Mouse (Mus musculus): ENCODE measurements around the gene Gltp.

Gene Gltp

DNA sequence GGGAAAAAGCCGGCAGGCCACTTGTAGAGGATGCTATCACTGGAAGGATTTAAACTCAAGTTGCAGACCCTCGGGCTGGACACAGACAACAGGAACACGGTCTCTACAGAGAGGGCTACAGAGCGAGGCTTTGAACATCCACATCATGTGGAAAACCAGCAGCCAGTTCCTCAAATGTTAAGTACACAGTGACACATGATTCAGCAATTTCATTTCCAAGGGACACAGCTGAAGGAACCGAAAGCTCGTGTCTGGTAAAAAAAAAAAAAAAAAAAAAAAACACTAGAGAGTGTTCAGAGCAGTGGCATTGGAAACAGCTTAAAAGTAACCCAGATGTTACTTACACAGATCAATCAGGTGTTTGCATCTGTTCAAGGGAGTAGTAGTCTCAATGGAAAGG lies 29.8 kb downstream of the Gltp start:
- CTCF ChIA-PET = no interaction called here

DNA sequence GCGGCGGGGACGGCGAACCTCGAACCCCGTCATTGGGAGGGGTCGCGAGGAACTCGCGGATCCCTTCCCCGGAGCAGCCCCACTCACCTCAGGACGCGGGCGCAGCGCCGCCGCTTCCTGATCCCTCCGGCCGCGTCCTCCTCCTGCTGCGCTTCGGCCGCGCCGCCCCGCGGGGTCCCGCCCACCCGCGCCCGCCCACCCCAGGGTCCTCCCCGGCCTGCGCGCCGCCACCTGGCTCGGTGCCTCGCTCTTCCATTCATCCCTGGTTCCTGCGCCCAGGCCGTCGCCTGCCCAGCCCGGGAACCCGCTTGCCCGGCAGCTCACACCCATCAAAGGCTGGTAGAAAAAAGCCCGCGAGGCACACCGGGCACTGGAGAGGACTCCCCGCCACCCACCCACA lies 32.5 kb downstream of the Gltp start, which contains the start of gene Trpv4:
Trpv4 (minus strand) TSS at position 167 of the 400 bp plus-strand sequence.
- CTCF ChIA-PET = no interaction called here

DNA sequence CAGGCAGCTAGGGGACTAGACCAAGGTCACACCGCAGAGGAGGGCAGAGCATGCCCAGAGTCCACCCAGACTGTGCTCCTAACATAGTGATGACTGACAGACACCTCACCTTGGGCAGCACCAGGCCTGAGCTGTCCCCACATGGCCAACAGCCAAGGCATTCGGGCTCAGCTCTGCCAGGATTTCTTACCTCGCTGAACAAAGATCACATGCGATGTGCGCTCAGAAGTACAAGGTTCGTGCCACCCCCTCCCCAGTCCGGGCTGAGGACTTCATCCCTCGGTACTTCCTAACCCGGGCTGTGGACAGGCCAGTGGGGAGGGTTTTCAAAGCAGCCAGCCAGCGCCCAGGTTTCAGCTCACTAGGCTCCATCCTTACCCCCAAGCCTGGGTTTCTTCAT lies 33.4 kb downstream of the Gltp start:
- CTCF ChIA-PET = no interaction called here

DNA sequence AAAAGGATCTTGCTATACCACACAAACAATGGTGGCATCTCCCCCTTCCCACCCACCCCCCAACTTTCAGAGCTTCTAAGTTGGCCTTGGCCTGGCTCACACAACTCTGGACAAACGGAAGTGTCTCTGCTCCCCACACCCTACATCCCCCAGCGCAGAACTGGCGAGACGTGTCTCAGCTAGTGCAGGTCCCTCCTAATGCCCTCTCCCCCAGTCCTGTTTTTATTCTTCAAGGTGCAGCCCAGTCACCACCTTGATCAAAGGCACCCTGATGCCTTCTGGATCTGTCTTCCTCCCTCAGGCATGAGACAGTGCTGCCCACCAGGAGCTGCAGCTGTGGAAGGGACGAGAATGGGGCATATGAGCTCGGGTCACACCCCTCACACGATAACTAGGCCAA lies 34.5 kb downstream of the Gltp start:
- CTCF ChIA-PET = interaction anchor here (0.6 kb wide), 1 partner anchor 8 kb away, joined by 7 read pairs; no protein-coding TSS in a partner anchor

DNA sequence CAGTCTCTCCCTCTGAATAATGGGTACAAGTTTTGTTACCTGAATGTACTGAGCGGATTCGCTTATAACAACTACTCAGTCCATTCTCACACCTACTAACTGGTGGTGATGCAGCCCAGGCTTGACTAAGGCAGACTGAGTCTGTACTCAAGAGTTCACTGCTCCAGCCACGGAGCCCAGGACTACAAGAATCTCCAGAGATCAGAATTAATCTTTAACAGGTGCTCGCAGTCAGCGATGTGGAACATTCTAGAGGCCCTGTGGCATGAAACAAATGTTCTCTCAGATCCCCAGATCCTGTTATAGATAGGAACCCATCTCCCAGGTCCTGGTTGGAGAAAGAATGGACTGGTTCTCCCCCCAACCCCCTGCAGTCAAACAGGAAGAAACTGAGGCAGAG lies 35.1 kb downstream of the Gltp start:
- CTCF ChIA-PET = interaction anchor here (0.6 kb wide), 1 partner anchor 8 kb away, joined by 7 read pairs; no protein-coding TSS in a partner anchor

DNA sequence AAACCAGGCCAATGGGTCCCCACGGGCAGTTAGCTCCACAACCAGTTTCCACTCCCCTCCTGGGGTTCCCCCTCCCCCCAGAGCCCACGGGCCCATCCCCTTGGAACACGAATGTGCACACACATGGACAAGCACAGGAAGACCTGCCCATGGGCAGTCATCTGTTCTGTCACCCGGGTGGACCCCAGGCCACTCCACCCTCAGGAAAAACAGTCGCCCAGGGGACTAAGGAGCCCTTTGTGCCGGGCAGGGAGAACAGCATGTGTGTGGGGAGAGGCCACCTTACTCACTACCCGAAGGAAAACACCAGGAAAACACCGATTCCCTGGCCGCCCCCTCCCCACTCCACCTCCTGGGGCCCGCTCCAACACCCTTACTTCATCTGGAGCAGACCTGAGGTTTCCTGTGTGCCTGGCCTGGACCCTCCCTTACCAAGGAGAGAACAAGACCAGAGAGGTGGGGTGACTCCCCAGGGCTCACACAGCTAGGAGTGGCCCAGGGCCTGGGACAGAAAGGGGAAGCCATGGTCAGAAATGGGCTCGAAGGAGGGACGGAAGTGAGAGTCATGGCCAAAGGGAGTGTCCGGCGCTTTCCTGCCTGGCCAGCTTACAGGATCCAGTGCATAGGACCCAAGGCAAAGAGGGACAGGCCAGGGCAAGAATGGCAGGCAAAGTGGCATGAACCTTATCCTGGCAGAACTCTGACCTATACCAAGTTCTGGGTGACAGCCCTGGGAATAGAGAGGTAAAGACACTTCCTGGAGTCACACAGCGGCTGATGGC lies 36.9 kb downstream of the Gltp start:
- CTCF ChIA-PET = no interaction called here

DNA sequence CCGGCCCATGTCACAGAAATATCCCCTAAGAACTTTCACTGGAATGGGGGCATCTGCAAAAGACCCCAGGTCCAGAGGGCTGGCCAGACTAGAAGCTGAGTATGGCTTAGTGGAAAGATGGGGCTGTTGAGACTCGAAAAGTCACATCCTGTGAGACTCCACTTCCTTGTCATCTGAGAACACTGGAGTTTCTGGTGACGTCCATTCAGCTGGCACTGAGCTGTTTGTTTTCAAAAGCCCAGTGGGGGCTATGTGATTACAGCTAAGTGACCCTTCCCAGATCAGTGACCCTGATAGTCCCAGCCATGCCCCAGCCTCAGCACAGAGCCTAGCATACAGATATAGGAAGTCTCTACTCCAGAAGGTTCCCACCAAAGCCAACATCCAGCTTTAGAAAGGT lies 39.3 kb downstream of the Gltp start:
- CTCF ChIA-PET = no interaction called here

DNA sequence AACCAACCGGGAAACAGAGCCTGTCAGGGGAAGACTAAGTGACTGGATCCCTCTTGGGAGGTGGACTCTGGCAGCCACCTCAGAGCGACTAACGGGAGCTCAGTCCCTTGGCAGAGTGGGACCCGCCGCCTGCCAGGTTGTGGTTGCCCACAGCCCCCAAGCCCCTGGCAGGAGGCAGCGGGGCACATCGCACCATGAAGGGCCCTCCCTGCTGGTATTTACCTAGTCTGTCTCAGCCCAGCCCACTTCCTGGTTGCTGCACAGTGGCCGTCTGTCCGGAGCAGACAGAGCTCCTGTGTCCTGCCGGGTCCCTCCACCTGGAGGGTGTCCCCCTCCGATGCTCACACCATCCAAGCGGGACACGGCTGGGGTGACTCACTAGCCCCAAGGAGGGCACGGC lies 39.8 kb downstream of the Gltp start:
- CTCF ChIA-PET = interaction anchor here (0.7 to 1.0 kb wide), 2 partner anchors 12 to 17 kb away, joined by 4 to 6 read pairs; no protein-coding TSS in a partner anchor

DNA sequence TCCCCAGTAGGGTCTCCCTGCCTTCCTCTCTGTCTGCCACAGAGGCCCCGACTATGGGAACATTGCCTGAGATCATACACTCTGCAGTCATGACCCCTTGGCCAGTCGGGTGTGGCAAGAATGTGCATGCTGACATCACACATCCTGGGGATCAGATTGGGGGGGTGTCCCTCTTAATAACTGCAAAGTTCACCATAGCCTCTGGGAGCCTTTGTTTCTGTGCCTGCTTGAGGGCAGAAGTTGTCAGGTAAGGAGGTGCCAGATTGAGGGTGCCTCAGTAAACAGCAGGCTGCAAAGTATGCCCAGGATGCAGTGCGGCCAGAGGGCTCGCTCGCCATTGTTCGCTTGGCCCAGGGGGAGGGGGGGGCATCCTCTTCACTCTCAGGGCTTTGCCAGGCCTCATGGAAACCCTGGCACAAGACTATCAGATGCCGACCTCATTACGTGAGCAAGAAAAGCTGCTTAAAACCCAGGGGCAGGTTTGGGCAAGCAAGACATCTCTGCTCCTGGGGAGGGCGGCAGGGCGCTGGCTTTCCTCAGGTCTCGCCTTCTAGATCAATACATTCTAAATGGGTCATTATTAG lies 42.0 kb downstream of the Gltp start:
- CTCF ChIA-PET = interaction anchor here (0.6 kb wide), 1 partner anchor 145 kb away, joined by 5 read pairs; no protein-coding TSS in a partner anchor

DNA sequence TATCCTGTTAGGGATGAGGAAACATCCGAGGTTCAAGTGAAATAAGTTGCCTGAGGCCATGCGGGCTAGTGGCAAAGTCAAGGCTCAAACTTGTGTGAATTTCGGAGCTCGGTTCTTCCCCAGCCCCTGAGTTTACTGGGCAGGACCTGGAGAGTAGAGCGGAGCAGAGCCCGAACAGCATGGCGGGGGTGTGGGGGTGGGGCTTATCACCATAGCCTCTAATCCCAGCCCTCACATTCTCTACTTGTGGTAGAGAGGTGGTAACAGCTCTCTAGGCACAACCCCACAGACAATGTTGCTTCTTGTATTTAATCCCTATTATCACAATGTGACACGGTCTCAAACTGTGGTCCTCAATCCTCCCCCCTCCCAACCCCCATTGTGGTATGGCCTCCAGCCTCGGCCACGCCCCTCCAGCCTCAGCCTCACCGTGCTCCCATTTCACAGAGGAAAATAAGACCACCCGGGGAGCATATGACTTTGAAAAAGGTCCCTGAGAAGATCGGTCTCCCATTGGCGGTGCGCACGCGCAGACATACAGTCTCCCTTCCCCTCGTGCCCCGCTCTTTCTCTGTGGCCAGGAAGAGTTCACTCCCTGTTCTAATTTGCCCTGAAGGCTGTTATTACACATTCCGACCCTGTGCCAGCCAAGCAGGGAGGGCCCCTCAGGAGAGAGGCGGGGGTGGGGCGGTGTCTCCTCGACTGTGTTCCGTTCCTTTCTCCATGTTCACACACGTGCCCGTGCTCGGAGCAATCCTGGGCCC lies 43.4 kb downstream of the Gltp start:
- CTCF ChIA-PET = interaction anchor here (0.6 kb wide), 1 partner anchor 563 kb away, joined by 18 read pairs; no protein-coding TSS in a partner anchor

DNA sequence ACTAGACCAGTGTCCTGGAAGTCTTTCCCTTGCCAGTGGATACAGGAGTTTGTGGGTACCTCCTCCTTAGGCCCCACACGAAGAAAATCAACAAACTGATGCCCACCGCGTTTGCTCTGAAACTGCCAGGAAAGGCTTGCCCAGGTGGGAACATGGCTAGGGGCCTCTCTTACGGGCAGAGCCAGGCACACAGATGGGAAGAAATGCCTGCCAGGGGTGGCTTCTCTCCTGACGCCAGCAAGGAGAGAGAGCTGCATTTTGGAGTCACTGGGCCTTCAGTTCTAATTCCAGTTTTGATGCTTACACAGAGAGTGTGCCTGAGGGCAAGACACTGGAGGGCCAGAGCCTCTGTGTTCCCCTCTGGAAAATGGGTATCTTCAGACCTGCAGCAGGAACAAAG lies 44.9 kb downstream of the Gltp start:
- CTCF ChIA-PET = no interaction called here

DNA sequence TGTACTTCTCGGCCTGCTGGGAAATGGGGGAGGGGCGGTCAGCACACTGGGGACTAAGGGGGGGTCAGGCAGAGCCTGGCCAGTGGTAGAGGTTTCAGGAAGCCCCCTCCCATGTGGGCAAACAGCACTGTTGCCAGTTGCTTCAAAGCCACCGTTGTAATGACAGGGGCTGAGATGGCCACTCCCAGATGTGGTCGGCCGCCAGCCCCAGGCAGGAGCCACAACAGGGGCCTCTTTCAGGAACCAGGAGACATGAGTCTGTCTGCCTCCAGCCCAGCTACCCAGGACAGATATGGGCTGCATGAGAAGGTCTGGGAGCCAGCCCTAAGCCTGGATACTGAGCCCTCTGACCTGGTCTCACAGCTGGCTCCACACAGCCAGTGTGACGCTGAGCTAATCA lies 45.9 kb downstream of the Gltp start:
- CTCF ChIA-PET = no interaction called here

DNA sequence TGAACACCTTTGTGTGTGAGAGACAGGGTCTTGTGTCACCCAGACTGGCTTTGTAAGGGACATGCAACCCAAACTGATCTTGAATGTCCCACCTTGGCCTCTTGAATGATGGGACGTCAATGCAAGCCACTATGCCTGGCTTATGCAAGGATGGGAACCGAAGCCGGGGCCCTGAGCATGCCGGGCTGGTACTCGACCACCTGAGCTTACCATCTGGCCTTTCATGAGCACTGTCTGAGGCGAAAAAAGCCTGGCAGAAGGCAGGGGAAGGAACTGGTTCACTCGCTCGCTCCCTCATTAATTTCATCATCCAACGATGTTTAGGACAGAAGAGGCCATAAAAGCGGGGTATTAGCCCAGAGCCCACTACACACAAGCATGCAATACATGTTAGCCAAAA lies 50.0 kb downstream of the Gltp start:
- CTCF ChIA-PET = no interaction called here

DNA sequence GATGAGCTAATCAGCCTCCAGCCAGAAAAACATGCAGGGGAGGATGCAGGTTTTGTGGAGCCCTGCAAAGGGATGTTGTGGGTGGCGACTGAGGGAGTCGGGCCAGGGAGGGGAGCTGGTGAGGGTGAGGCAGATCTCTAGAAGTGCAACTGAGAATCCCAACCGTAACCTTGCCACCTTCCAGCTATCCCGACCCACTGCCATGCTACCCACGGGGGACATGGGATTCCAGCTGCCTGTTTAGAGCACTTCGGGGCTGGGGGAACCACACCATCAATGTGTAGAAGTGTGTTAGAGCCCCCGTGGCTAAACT lies 51.2 kb downstream of the Gltp start:
- CTCF ChIA-PET = interaction anchor here (0.9 to 1.0 kb wide), 2 partner anchors 46 to 417 kb away, joined by 3 read pairs; no protein-coding TSS in a partner anchor

DNA sequence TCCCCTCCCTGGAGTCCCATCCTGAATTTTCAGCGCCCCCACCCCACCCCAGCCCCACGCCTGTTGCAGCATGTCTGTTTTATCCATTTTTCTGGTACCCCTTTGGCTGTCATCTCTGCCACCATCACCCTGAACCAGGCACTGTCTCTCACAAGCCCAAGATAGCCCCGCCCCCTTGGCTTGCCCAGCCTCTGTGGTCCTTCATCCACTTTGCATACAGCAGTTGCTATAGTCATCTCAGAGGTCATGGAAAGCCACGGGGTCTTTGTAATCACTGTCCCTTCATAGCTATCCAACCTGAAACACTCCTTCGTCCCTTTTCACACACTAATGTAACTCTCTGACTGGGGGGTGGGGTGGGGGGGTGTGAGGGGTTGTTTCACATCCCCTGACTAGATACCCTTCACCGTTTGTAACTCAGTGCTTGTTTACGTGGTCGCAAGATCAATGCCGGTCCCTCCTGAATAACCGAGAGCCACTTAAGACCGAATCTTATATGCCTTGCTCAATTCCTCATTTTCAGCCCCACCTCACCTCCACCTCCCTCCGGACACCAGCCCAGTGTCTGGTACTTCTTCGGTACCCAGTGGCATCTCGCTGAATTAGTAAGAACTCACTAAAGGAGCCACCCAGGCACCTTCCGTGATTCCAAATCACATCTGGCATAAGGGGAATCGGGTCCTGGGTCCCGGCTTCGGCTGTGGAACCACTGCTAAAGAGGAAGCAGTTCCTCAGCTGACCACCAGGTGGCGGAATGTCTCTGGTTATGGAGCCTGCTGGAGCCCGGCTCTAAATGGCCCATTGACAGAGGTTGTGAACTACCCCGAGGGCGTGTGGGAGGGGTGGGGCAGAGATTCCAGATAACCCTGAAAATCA lies 51.8 kb downstream of the Gltp start:
- CTCF ChIA-PET = interaction anchor here (0.6 to 1.0 kb wide), 4 partner anchors 12 to 418 kb away, joined by 3 to 4 read pairs (median 3); no protein-coding TSS in a partner anchor

DNA sequence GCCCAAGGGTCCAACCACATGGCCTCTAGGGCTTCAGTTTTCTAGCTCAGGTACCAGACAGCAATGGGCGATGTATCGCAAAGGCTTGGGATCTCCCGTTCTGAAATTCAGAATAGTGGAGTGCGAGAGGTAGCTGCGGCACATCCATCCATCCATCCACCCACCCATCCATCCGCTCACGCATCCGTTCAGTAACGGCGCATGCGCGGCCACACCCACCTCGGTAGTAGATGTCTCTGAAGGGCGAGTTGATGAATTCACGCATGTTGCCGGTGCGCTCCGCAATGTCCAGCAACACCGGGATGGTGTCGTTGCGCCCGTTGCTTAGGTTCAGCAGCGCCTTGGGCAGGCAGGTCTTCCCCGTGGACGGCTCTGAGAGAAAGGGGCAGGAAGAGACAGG lies 54.7 kb downstream of the Gltp start:
- CTCF ChIA-PET = no interaction called here

DNA sequence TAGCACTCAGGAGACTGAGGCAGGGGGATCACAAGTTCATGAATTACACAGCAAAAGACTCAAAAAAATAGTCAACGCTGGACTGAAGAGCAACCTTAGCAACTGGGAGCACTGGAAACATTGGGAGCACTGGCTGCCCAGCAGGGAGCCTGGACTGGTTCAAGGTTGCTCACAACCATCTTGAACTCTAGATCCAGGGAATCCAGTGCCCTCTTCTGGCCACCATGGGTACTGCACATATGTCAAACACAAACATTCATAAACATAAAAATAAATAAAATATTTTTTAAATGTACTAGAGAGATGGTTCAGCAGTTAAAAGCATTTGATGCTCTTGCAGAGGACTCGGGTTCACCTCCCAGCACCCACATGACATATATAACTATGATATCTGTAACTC lies 59.4 kb downstream of the Gltp start:
- CTCF ChIA-PET = no interaction called here

DNA sequence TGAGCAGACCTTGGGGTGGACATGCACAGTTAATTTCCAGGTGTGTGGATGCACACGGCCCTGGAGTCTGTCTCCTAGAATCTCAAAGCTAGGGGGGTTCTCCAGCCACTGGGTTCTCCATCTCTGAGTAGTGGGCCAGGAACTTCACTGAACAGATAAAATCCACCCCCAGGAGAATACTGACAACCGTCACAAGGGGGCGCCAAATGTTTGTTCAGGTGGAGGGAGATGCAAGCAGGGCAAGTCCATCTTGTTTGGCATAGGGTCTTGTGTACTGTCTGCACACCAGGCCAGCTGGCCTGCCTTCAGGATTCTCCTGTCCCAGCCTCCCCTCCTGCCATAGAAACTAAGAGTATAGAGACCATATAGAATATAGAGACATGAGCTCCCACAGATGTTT lies 65.2 kb downstream of the Gltp start:
- CTCF ChIA-PET = interaction anchor here (0.7 to 0.9 kb wide), 2 partner anchors 34 to 164 kb away, joined by 3 to 4 read pairs; no protein-coding TSS in a partner anchor

DNA sequence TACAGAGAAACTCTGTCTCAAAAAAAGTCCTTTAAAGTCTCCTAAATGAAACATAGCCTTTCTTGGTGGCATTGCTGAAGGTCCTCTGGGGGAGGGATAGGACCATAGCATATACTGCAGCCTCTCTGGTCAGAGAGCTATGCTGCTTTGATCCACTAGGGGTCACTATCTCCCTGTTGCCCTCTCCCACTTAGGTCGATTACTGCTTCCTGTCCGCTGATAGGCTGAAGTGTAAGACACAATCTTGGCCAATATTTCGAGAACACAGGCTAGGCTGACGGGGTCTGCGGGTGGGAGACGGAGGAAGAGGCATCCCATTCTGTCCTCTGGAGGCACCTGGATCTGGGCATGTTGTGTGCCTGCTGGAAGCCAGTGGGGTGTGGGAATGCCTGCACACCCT lies 70.5 kb downstream of the Gltp start:
- CTCF ChIA-PET = no interaction called here
